Mouse (Mus musculus): ENCODE results near the gene Srrd.

DNA sequence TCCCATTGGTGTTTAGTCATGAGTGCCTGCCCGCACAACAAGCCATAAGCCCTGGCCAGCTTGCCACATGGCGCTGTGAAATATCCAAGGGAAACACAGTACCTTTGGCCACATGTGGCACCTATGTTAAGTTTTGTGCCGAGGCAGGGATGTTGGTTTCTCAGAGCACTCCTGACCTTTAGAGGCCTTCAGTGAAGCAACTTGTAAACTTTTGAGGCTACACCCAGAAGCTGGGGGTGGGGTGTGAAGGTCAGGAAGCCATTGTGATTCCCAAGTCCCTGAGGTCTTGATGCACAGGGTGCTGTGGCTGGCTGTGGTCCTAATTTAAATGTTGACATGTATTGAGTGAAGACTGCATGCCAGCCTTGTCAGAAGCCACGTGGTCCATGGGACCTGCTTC, 43.4 kb downstream of the Srrd start:
- no peak for TF ChIP-seq GATA1 (IDR thresholded peaks at IDR 0.05; ENCODE audit: low read length)
- no peak for TF ChIP-seq TAL1 (IDR thresholded peaks at IDR 0.05; ENCODE audit: low read length)
